Mouse (Mus musculus) thymus, postnatal 36 days (tissue): ENCODE data around the gene Lrrc74a.
A peak's percentile ranks its signal among the peaks of the same experiment; 100 is the strongest.

Experiments used
- DNase-seq, 2 experiments: peaks; one replicate each; pipeline ENCODE4 v3.0.0; 2022; ENCODE audit warnings: mixed read lengths in 2 of 2

The Lrrc74a gene

GRCm38 (mm10) chr12:86719961-86720639 lies 14.1 kb upstream of the Lrrc74a start:
- DNase-seq, result no peak

- DNase-seq, result no peak
These were observed 12.7 kb upstream of the Lrrc74a start for GRCm38 (mm10) chr12:86721453-86721852.

- peak in 1 of 2 experiments; percentile 17 for DNase-seq
These were observed 9.9 kb upstream of the Lrrc74a start for GRCm38 (mm10) chr12:86724300-86724699.

GRCm38 (mm10) chr12:86725706-86726105 lies 8.5 kb upstream of the Lrrc74a start:
- DNase-seq, result no peak

- peak; percentile 99 for DNase-seq
These were observed 8.0 kb upstream of the Lrrc74a start, which contains the start of gene Angel1 for GRCm38 (mm10) chr12:86726120-86726640. TSS of gene Angel1 (minus strand) at chr12:86726460.

- DNase-seq, result no peak
These were observed 26.9 kb downstream of the Lrrc74a start for GRCm38 (mm10) chr12:86761036-86761435.

GRCm38 (mm10) chr12:86764060-86764459 lies 29.9 kb downstream of the Lrrc74a start:
- DNase-seq, result no peak

GRCm38 (mm10) chr12:86766467-86766866 lies 32.3 kb downstream of the Lrrc74a start:
- DNase-seq, result no peak

GRCm38 (mm10) chr12:86767868-86768631 lies 33.9 kb downstream of the Lrrc74a start:
- peak; percentile 29 to 31 for DNase-seq

GRCm38 (mm10) chr12:86768986-86769580 lies 34.9 kb downstream of the Lrrc74a start:
- DNase-seq, result peak; percentile 76 to 83

GRCm38 (mm10) chr12:86769819-86770218 lies 35.6 kb downstream of the Lrrc74a start:
- DNase-seq, result no peak

GRCm38 (mm10) chr12:86770261-86770670 lies 36.1 kb downstream of the Lrrc74a start:
- DNase-seq, result no peak

GRCm38 (mm10) chr12:86770927-86771326 lies 36.8 kb downstream of the Lrrc74a start:
- DNase-seq, result no peak

GRCm38 (mm10) chr12:86771823-86772427 lies 37.8 kb downstream of the Lrrc74a start:
- DNase-seq, result peak; percentile 87 to 88

GRCm38 (mm10) chr12:86772551-86772950 lies 38.4 kb downstream of the Lrrc74a start:
- DNase-seq, result no peak

- DNase-seq, result no peak
These were observed 41.6 kb downstream of the Lrrc74a start for GRCm38 (mm10) chr12:86775561-86776280.

GRCm38 (mm10) chr12:86776341-86776860 lies 42.2 kb downstream of the Lrrc74a start:
- DNase-seq, result no peak

- DNase-seq, result no peak
These were observed 44.4 kb downstream of the Lrrc74a start for GRCm38 (mm10) chr12:86778531-86778930.

GRCm38 (mm10) chr12:86779206-86779989 lies 45.2 kb downstream of the Lrrc74a start:
- no peak for DNase-seq

GRCm38 (mm10) chr12:86781654-86782202 lies 47.6 kb downstream of the Lrrc74a start:
- DNase-seq, result no peak
